Mouse (Mus musculus) CD4-positive naive resting alpha-beta T cell, adult 57 days (primary cell): Measurements from ENCODE around the gene Ccdc194. TPM values are rescaled to one million over a fixed set of nuclear protein-coding genes. Genes with fewer than 3 reads are reported as not detected.

Experiments used
- total RNA-seq: library from RNA; stranded (reverse); gene quantifications from one replicate; pipeline ENCODE4 v1.2.4, GENCODE M21; 2023

The Ccdc194 gene
- not detected for total RNA-seq

GRCm38 (mm10) chr8:71525226-71526050 is at the start of gene Ccdc194:
Gene Ccdc194 (minus strand): TSS chr8:71525711.

GRCm38 (mm10) chr8:71568387-71568937 is 43.0 kb upstream of the Ccdc194 start, which contains the start of gene Slc27a1:
Gene Slc27a1 (plus strand): TSS chr8:71568882.

DNA sequence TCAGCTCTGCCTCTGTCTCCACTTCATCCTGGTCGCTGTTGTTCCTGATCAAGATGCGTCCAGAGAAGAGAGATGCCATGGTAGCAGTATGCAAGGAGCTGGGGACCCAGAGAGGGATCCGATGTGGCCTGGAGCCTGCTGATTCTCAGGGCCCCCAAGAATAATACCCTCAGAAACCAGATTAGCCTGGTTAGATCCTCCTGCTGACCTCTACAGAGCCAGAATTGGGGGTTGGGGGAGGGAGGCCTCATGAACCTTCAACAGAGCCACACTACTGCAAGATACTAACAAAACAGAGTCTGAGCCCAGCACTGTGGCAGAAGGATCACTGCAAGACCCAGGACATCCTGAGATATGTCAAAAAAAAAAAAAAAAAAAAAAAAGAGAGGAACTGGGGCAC is 41.0 kb upstream of the Ccdc194 start, which contains the start of gene Nxnl1:
Gene Nxnl1, minus strand, starts transcription at position 101 of the 400 bp plus-strand sequence.

GRCm38 (mm10) chr8:71558071-71558957 is 32.8 kb upstream of the Ccdc194 start, which contains the start of gene Tmem221:
Gene Tmem221 (minus strand): TSS chr8:71558871.

GRCm38 (mm10) chr8:71542632-71543343 is 17.3 kb upstream of the Ccdc194 start, which contains the start of gene Mvb12a:
Gene Mvb12a (plus strand): TSS chr8:71542922.

GRCm38 (mm10) chr8:71537028-71537867 is 11.7 kb upstream of the Ccdc194 start, which contains the start of gene Bst2:
Gene Bst2 (minus strand): TSS chr8:71537456.

GRCm38 (mm10) chr8:71511644-71512043 is 13.9 kb downstream of the Ccdc194 start, which contains the start of gene Plvap:
Gene Plvap (minus strand): TSS chr8:71511752.

GRCm38 (mm10) chr8:71487691-71488445 is 37.6 kb downstream of the Ccdc194 start, which contains the start of gene Gtpbp3:
Gene Gtpbp3 (plus strand): TSS chr8:71488103.

GRCm38 (mm10) chr8:71485142-71486135 is 40.1 kb downstream of the Ccdc194 start, which contains the start of gene Ano8:
Gene Ano8 (minus strand): TSS chr8:71485963.

Other genes with a start within 250 kb of the Ccdc194 start
- 295 TPM for gene Use1, start 158.9 kb downstream of the Ccdc194 start, total RNA-seq
- gene Ocel1, start 154.4 kb downstream of the Ccdc194 start, total RNA-seq: 19.0 TPM
- gene Nr2f6, start 143.8 kb downstream of the Ccdc194 start, total RNA-seq: 4.8 TPM
- gene Ushbp1, start 129.9 kb downstream of the Ccdc194 start, total RNA-seq: 0.47 TPM
- gene Babam1, start 128.8 kb downstream of the Ccdc194 start, total RNA-seq: 107 TPM
- 1.6 TPM for gene Ankle1, start 119.7 kb downstream of the Ccdc194 start, total RNA-seq
- gene Abhd8, start 62.1 kb downstream of the Ccdc194 start, total RNA-seq: 94.1 TPM
- 33.8 TPM for gene Mrpl34, start 60.8 kb downstream of the Ccdc194 start, total RNA-seq
- gene Dda1, start 56.5 kb downstream of the Ccdc194 start, total RNA-seq: 106 TPM
- 22.8 TPM for gene Ano8, start 39.7 kb downstream of the Ccdc194 start, total RNA-seq
- gene Gtpbp3, start 37.6 kb downstream of the Ccdc194 start, total RNA-seq: 15.5 TPM
- 2.1 TPM for gene Plvap, start 14.0 kb downstream of the Ccdc194 start, total RNA-seq
- gene Bst2, start 11.7 kb upstream of the Ccdc194 start, total RNA-seq: 38.1 TPM
- 32.3 TPM for gene Mvb12a, start 17.2 kb upstream of the Ccdc194 start, total RNA-seq
- 0.83 TPM for gene Tmem221, start 33.2 kb upstream of the Ccdc194 start, total RNA-seq
- not detected for gene Nxnl1, start 40.9 kb upstream of the Ccdc194 start, total RNA-seq
- 6.5 TPM for gene Slc27a1, start 43.2 kb upstream of the Ccdc194 start, total RNA-seq
- gene Pgls, start 66.5 kb upstream of the Ccdc194 start, total RNA-seq: 50.8 TPM
- gene Fam129c, start 71.9 kb upstream of the Ccdc194 start, total RNA-seq: 8.0 TPM
- gene Colgalt1, start 85.3 kb upstream of the Ccdc194 start, total RNA-seq: 56.7 TPM
- gene Unc13a, start 146.0 kb upstream of the Ccdc194 start, total RNA-seq: 1.7 TPM
- gene Jak3, start 150.6 kb upstream of the Ccdc194 start, total RNA-seq: 94.0 TPM
- gene Insl3, start 163.5 kb upstream of the Ccdc194 start, total RNA-seq: 52.6 TPM
- gene B3gnt3, start 176.1 kb upstream of the Ccdc194 start, total RNA-seq: 0.30 TPM
- 112 TPM for gene Fcho1, start 200.0 kb upstream of the Ccdc194 start, total RNA-seq